Mouse (Mus musculus): ENCODE results near the gene Rpp14.

GRCm38 (mm10) chr14:8052661-8053060 is 27.5 kb upstream of the Rpp14 start:
- TF ChIP-seq POLR2A (IDR thresholded peaks at IDR 0.05; ENCODE audit: borderline replicate concordance, extremely low read depth, insufficient read depth, insufficient read length, poor library complexity, severe bottlenecking): no peak
- no peak for TF ChIP-seq CTCF (IDR thresholded peaks at IDR 0.05; ENCODE audit: borderline replicate concordance, extremely low read depth, insufficient read depth, insufficient read length)
